Mouse (Mus musculus): ENCODE measurements around the gene Zfp322a. TPM values are rescaled to one million over a fixed set of nuclear protein-coding genes. Genes with fewer than 3 reads are reported as not detected.
"Not testable (repeated sequence)": the region's sequence is repeated elsewhere in the genome, so short reads cannot be mapped to it uniquely, and the experiment has no call there.

Gene Zfp322a
- polyA plus RNA-seq, 1 experiment from 2014 or later, result 38.3 TPM

DNA sequence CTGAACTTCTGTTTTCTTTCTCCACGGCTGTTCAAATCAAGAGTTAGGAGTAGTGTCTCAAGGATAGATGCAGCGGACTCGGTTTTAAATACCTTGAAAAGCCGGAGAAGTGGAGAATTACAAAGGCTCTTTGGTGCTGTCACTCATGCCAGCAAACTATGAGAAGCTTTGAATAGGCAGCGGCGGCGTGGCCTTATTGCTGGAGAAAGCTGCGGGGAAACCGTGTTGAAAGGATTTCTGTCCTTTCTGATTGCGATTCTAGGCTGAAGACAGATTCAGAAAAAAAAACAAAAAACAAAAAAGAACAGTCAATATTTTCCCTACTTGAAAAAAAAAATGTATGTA, 385 bp upstream of the Zfp322a start:
- H3K36me3 ChIP-seq (ENCODE audit: control insufficient read depth, insufficient read depth, low read length), result no peaks in the 10 kb centered on the region
- peaks cover 10% of the 10 kb centered on the region for H3K4me1 ChIP-seq (ENCODE audit: control insufficient read depth, insufficient read depth, low read length)
- H3K4me3 ChIP-seq (replicated peaks; ENCODE audit: low read length), result peak overlapping the region; percentile 77
- no peaks in the 10 kb centered on the region for H3K9me3 ChIP-seq (replicated peaks; ENCODE audit: control insufficient read depth, low read length)
- H3K4me2 ChIP-seq (ENCODE audit: low read depth, low read length), result peak overlapping the region; percentile 68
- no peaks in the 10 kb centered on the region for H3K27me3 ChIP-seq (ENCODE audit: control insufficient read depth, insufficient read depth, low read length)
- H3K9ac ChIP-seq (ENCODE audit: low read length), result peak overlapping the region; percentile 88
- H3K27ac ChIP-seq (ENCODE audit: low read length), result peak overlapping the region; percentile 95
- 0% methylated on average over 10 of the region's 10 CpGs for whole genome bisulfite sequencing
- ATAC-seq (ENCODE audit: insufficient read depth, low FRiP score), result peak; percentile 18

DNA sequence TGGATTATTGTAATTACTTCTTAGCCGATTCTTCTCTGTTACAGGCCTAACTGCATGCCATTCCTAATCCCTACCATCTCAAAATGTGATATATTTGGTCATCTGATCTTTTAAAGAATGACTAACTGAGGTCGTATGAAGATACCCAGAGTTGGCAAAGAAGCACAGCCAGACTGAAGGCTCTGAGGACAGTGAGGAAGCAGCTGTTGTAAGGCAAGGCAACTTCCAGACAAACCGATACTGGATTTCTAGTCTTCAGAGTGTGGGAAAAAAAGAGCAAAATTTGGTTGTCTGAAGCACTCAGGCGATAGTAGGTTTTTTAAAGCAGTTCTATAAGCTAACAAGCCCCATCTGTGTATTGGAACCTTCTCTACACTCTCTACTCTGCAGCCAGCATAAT, 7.5 kb downstream of the Zfp322a start:
- Histone ChIP-seq H3K9me3 (replicated peaks; ENCODE audit: control insufficient read depth, low read length) (no peaks in the 10 kb centered on the region), H3K36me3 (ENCODE audit: control insufficient read depth, insufficient read depth, low read length) (peaks cover 8% of the 10 kb centered on the region), H3K27me3 (ENCODE audit: control insufficient read depth, insufficient read depth, low read length) (no peaks in the 10 kb centered on the region)

DNA sequence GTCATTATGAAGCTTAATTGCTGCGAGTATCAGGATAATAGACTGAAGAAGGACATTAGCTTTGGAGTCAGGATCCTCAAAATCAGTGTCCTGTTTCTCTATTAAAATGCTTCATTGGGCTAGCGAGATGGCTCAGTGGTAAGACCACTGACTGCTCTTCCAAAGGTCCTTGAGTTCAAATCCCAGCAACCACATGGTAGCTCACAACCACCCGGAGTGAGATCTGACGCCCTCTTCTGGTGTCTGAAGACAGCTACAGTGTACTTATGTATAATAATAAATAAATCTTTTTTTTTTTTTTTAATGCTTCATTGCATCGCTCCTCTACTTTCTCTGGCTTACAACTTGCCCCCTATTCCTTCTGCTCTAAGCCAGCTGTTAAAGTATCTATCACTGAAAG, 14.5 kb downstream of the Zfp322a start:
- peaks cover 17% of the 10 kb centered on the region for H3K36me3 ChIP-seq (ENCODE audit: control insufficient read depth, insufficient read depth, low read length)
- not testable (repeated sequence) for H3K9ac ChIP-seq (ENCODE audit: low read length); H3K4me1 ChIP-seq (ENCODE audit: control insufficient read depth, insufficient read depth, low read length); H3K9me3 ChIP-seq (replicated peaks; ENCODE audit: control insufficient read depth, low read length); H3K27ac ChIP-seq (ENCODE audit: low read length); ATAC-seq (ENCODE audit: insufficient read depth, low FRiP score); H3K4me2 ChIP-seq (ENCODE audit: low read depth, low read length); H3K4me3 ChIP-seq (replicated peaks; ENCODE audit: low read length); H3K27me3 ChIP-seq (ENCODE audit: control insufficient read depth, insufficient read depth, low read length)
- 91% methylated on average over 5 of the region's 5 CpGs for WGBS

More for the DNA sequence above, 7.5 kb downstream of the Zfp322a start:
- Histone ChIP-seq H3K4me2 (ENCODE audit: low read depth, low read length) (no peak overlapping the region), H3K27ac (ENCODE audit: low read length) (no peak overlapping the region), H3K9ac (ENCODE audit: low read length) (no peak overlapping the region), H3K4me1 (ENCODE audit: control insufficient read depth, insufficient read depth, low read length) (no peaks in the 10 kb centered on the region; the same call in 1 of the 2 replicates), H3K4me3 (replicated peaks; ENCODE audit: low read length) (no peak overlapping the region)
- WGBS, result 84% methylated on average over 4 of the region's 4 CpGs
- no peak for ATAC-seq (ENCODE audit: insufficient read depth, low FRiP score)

DNA sequence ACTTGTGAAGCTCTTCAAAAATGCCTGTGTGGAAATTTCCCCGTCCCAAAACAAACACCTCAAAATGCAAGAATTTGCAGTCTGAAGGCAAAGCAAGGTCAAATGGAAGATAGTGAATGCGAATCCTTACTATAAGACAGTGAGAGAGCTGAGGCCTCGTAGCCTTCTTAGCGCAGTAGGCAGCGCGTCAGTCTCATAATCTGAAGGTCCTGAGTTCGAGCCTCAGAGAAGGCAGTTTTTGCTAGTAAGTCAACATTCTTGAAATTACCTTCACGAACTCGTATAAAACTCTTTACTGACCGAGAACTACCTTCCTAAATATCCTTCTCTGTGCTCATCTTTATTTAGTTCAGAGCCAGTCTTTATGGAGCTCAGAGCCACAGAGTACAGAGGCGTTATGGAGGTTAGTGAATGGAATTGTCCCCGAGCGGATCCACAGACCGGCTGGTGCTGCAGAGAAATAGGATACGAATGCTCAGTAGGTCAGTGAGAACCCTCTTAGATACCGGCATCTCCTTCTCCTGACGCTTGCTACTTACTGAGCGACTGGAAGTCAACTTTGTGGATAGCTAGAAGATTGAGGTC, 51.6 kb downstream of the Zfp322a start:
- 10% methylated on average over 18 of the region's 18 CpGs for WGBS
- Histone ChIP-seq H3K4me3 (replicated peaks; ENCODE audit: low read length) (peak overlapping the region; percentile 20; the same call in 1 of the 2 replicates), H3K4me1 (ENCODE audit: control insufficient read depth, insufficient read depth, low read length) (peaks cover 10% of the 10 kb centered on the region; the same call in 1 of the 2 replicates), H3K27me3 (ENCODE audit: control insufficient read depth, insufficient read depth, low read length) (peaks cover 24% of the 10 kb centered on the region), H3K27ac (ENCODE audit: low read length) (no peak overlapping the region), H3K9me3 (replicated peaks; ENCODE audit: control insufficient read depth, low read length) (no peaks in the 10 kb centered on the region), H3K4me2 (ENCODE audit: low read depth, low read length) (no peak overlapping the region; the same call in 1 of the 2 replicates), H3K9ac (ENCODE audit: low read length) (no peak overlapping the region), H3K36me3 (ENCODE audit: control insufficient read depth, insufficient read depth, low read length) (no peaks in the 10 kb centered on the region)
- ATAC-seq (ENCODE audit: insufficient read depth, low FRiP score), result no peak

DNA sequence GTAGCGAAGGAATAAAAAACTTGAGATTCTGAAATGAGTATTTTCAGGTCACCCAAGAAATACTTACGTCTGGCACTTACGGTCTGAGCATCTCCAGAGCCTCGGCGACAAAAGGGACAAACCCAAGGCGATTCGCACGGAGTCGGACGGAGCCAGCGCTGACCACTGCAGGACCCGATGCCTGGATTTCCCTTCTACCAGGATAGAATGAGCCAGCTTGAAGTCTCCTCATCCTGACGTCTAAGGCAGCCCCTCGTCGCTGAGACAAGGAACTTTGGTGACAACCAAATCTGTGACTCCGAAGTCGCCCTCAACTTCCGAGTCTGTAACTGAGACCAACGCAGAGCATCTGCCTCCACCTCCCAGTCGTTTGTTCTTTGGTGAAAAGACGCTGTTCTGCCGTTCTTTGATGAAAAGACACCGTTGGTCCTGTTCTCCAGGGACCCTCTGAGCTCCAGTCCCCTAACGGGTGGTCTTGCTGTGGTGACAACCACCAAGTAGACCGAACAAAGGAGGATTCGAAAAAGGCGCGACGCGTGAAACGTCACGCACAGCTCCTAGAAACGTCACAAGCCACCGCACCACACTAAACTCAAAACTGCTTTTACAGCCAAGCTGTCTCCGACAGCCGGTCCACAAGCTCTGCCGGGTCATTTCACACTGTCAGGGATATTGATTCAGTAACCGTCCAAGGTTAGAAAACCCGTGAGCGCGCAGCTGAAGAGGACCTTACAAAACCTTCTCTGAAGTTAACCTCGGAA, 55.9 kb downstream of the Zfp322a start:
- H3K27ac ChIP-seq (ENCODE audit: low read length), result no peak overlapping the region
- no peak for ATAC-seq (ENCODE audit: insufficient read depth, low FRiP score)
- H3K27me3 ChIP-seq (ENCODE audit: control insufficient read depth, insufficient read depth, low read length), result peaks cover 46% of the 10 kb centered on the region
- peak overlapping the region; percentile 39; the same call in 1 of the 2 replicates for H3K9ac ChIP-seq (ENCODE audit: low read length)
- H3K4me3 ChIP-seq (replicated peaks; ENCODE audit: low read length), result peak overlapping the region; percentile 45
- no peaks in the 10 kb centered on the region for H3K36me3 ChIP-seq (ENCODE audit: control insufficient read depth, insufficient read depth, low read length)
- H3K4me1 ChIP-seq (ENCODE audit: control insufficient read depth, insufficient read depth, low read length), result peaks cover 10% of the 10 kb centered on the region; the same call in 1 of the 2 replicates
- WGBS, result 2% methylated on average over 42 of the region's 42 CpGs
- no peaks in the 10 kb centered on the region for H3K9me3 ChIP-seq (replicated peaks; ENCODE audit: control insufficient read depth, low read length)
- peak overlapping the region; percentile 72 for H3K4me2 ChIP-seq (ENCODE audit: low read depth, low read length)

DNA sequence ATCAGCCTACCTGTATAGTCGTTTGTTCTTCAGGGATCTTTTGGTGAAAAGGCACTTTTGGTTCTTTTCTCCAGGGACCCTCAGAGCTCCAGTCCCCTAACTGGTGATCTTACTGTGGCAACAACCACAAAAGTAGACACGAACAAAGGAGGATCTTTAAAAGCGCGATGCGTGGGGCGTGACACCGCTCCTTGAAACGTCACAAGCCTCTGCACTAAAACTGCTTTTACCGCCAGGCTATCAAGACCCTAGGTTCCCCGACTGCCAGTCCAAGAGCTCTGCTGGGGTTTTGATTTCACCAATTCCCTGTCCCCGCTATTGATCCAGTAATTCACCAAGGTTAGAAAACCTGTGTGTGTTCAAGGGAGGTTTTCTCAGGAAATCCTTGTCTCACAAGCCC, 59.0 kb downstream of the Zfp322a start:
- H3K36me3 ChIP-seq (ENCODE audit: control insufficient read depth, insufficient read depth, low read length), result no peaks in the 10 kb centered on the region
- peaks cover 54% of the 10 kb centered on the region for H3K27me3 ChIP-seq (ENCODE audit: control insufficient read depth, insufficient read depth, low read length)
- no peaks in the 10 kb centered on the region for H3K9me3 ChIP-seq (replicated peaks; ENCODE audit: control insufficient read depth, low read length)
- no peak overlapping the region for H3K9ac ChIP-seq (ENCODE audit: low read length)
- peak overlapping the region; percentile 37 for H3K4me3 ChIP-seq (replicated peaks; ENCODE audit: low read length)
- H3K27ac ChIP-seq (ENCODE audit: low read length), result no peak overlapping the region
- 4% methylated on average over 11 of the region's 11 CpGs for WGBS
- peaks cover 10% of the 10 kb centered on the region; the same call in 1 of the 2 replicates for H3K4me1 ChIP-seq (ENCODE audit: control insufficient read depth, insufficient read depth, low read length)
- H3K4me2 ChIP-seq (ENCODE audit: low read depth, low read length), result peak overlapping the region; percentile 53
- no peak for ATAC-seq (ENCODE audit: insufficient read depth, low FRiP score)

DNA sequence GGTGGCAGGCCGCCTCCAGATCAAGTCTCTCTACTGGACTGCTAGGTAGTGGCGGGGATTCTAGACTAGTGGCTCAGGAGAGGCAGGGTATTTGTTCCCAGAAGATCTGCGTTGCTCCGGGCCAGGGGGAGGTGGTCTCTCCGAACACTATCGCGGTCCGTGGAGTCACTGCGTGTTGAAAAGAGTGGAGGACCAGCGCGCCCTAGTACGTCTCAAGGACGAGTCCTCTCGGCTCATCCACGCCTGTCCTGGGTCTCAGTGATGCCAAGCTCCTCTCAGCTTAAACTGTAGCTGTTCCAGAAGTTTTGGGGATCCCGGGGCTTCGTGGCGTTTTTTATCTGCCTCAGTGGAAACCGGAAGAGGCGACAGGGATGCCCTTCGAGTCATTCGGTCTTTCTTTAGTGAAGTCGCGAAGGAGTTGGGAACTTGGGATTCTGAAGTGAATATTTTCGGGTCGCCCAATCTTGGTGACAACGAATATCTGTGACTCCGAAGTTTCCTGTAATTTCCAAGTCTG, 59.5 kb downstream of the Zfp322a start:
- peak overlapping the region; percentile 37 for H3K4me3 ChIP-seq (replicated peaks; ENCODE audit: low read length)
- H3K27me3 ChIP-seq (ENCODE audit: control insufficient read depth, insufficient read depth, low read length), result peaks cover 54% of the 10 kb centered on the region
- peaks cover 10% of the 10 kb centered on the region; the same call in 1 of the 2 replicates for H3K4me1 ChIP-seq (ENCODE audit: control insufficient read depth, insufficient read depth, low read length)
- WGBS, result 2% methylated on average over 28 of the region's 28 CpGs
- no peak overlapping the region for H3K27ac ChIP-seq (ENCODE audit: low read length)
- no peak overlapping the region for H3K9ac ChIP-seq (ENCODE audit: low read length)
- H3K4me2 ChIP-seq (ENCODE audit: low read depth, low read length), result peak overlapping the region; percentile 53
- H3K36me3 ChIP-seq (ENCODE audit: control insufficient read depth, insufficient read depth, low read length), result no peaks in the 10 kb centered on the region
- ATAC-seq (ENCODE audit: insufficient read depth, low FRiP score), result no peak
- H3K9me3 ChIP-seq (replicated peaks; ENCODE audit: control insufficient read depth, low read length), result no peaks in the 10 kb centered on the region

DNA sequence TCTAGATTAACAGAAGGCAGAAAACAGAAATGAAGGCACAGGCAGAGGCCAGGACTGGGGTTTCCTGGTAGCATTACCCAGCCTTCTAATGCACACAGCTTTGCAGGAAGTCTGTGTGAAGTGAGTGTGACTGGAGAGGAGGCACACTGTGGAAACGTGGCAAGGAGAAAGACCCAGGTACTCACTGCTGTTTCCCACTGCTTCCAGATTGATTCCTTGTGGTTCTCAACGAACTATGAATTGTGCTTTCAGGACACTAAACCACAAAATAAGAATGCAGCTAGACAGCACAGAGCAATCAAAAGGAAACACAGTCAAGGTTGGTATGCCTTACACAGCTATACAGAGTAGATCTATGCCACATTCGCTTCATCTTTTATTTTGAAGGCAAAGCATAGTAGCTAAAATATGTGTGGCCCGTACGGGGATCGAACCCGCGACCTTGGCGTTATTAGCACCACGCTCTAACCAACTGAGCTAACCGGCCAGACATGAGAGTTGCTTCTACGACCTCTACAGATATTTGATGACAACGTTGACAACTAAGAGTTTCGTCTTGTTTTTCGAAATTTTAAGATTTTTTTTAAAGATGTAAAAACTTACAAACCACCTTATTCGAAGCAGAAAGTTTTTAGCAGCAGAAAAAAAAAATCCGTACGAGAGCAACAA, 60.2 kb downstream of the Zfp322a start:
- not testable (repeated sequence) for H3K36me3 ChIP-seq (ENCODE audit: control insufficient read depth, insufficient read depth, low read length); H3K9me3 ChIP-seq (replicated peaks; ENCODE audit: control insufficient read depth, low read length); H3K9ac ChIP-seq (ENCODE audit: low read length); H3K27ac ChIP-seq (ENCODE audit: low read length); ATAC-seq (ENCODE audit: insufficient read depth, low FRiP score)
- H3K4me2 ChIP-seq (ENCODE audit: low read depth, low read length), result peak overlapping the region; percentile 53
- peak overlapping the region; percentile 37 for H3K4me3 ChIP-seq (replicated peaks; ENCODE audit: low read length)
- H3K27me3 ChIP-seq (ENCODE audit: control insufficient read depth, insufficient read depth, low read length), result peaks cover 48% of the 10 kb centered on the region
- WGBS, result 5% methylated on average over 18 of the region's 18 CpGs
- peaks cover 10% of the 10 kb centered on the region; the same call in 1 of the 2 replicates for H3K4me1 ChIP-seq (ENCODE audit: control insufficient read depth, insufficient read depth, low read length)

Measured in stomach, embryonic 16.5 days (tissue).